Mouse (Mus musculus): ENCODE measurements around the gene Gpr27.

The Gpr27 gene

DNA sequence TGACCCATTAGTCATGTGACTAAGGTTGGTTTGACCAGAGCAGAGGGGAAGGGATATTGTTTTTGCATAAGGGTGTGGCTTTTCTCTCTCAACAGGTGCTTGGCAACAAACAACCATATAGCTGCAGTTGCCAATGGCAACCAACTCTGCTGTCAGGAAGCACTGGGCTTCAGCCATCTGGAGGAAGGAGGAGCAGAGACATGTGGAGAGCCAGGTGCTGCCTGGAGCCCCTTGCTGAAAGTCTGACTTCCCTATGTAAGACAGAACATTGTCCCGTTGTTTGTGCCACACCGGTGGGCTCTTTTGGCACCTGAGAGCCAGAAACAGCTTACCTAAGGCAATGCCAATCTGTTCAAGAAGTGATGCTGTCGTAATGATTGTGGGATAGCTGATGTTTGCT lies 50.4 kb downstream of the Gpr27 start:
- in situ Hi-C loops (cut with MboI, MseI) = no loop called here
